Mouse (Mus musculus) heart, embryonic 11.5 days (tissue): Measurements from ENCODE around the gene H2-T22. TPM values are rescaled to one million over a fixed set of nuclear protein-coding genes. Genes with fewer than 3 reads are reported as not detected.
"Not testable (repeated sequence)": the region's sequence is repeated elsewhere in the genome, so short reads cannot be mapped to it uniquely, and the experiment has no call there.

Experiments
- ATAC-seq: fragments of 200-750 bp; cut with Nextera tagmentation; replicated peaks from 2 replicates; pipeline ENCODE4 v1.8.0; 2017; ENCODE audit warnings: moderate library complexity; ENCODE audit not compliant: insufficient number of reproducible peaks, low FRiP score, low TSS enrichment
- H3K27ac ChIP-seq: fragments of 300-500 bp; sonication (generic); 2 replicates; pipeline ENCODE4 v1.5.1; 2014; ENCODE audit warnings: mild to moderate bottlenecking, low read depth, low read length
- H3K27me3 ChIP-seq: fragments of 300-500 bp; sonication (generic); 2 replicates; pipeline ENCODE4 v1.6.1; 2014; ENCODE audit warnings: mild to moderate bottlenecking, low read length, mixed read lengths; ENCODE audit not compliant: control insufficient read depth, insufficient read depth
- H3K36me3 ChIP-seq: fragments of 300-500 bp; sonication (generic); 2 replicates; pipeline ENCODE4 v1.6.1; 2014; ENCODE audit warnings: mild to moderate bottlenecking, low read length, moderate library complexity, mixed read lengths; ENCODE audit not compliant: control insufficient read depth, insufficient read depth
- H3K4me1 ChIP-seq: fragments of 300-500 bp; sonication (generic); 2 replicates; pipeline ENCODE4 v1.6.1; 2014; ENCODE audit warnings: low read length; ENCODE audit not compliant: control insufficient read depth, insufficient read depth
- H3K4me2 ChIP-seq: fragments of 300-500 bp; sonication (generic); 2 replicates; pipeline ENCODE4 v1.6.1; 2014; ENCODE audit warnings: mild to moderate bottlenecking, moderate library complexity
- H3K4me3 ChIP-seq: fragments of 300-500 bp; sonication (generic); 2 replicates; pipeline ENCODE4 v1.5.1; 2014; ENCODE audit warnings: low read depth, low read length
- H3K9ac ChIP-seq: fragments of 300-500 bp; sonication (generic); 2 replicates; pipeline ENCODE4 v1.6.1; 2014; ENCODE audit warnings: mild to moderate bottlenecking, low read depth, low read length, moderate library complexity
- H3K9me3 ChIP-seq: fragments of 300-500 bp; sonication (generic); replicated peaks from 2 replicates; pipeline ENCODE4 v1.6.1; 2016; ENCODE audit warnings: low read length; ENCODE audit not compliant: control insufficient read depth
- WGBS: fragments of 180-500 bp; shearing (Covaris S2); extraction: QIAGEN DNeasy Blood & Tissue Kit; methylation state at CpG from one replicate; pipeline ENCODE4 v1.1.7; 2014; ENCODE audit not compliant: insufficient replicate concordance; 5-methylcytosine and 5-hydroxymethylcytosine counted together
- polyA plus RNA-seq: library from polyadenylated mRNA; unstranded; fragments of >200 nt; fragmentation: Nextera tagmentation; extraction: Ambion mirVana; gene quantifications from 2 replicates; pipeline ENCODE4 v1.2.1, GENCODE M21; 2014

The H2-T22 gene
- polyA plus RNA-seq, 1 experiment from 2014 or later = 7.3 TPM

DNA sequence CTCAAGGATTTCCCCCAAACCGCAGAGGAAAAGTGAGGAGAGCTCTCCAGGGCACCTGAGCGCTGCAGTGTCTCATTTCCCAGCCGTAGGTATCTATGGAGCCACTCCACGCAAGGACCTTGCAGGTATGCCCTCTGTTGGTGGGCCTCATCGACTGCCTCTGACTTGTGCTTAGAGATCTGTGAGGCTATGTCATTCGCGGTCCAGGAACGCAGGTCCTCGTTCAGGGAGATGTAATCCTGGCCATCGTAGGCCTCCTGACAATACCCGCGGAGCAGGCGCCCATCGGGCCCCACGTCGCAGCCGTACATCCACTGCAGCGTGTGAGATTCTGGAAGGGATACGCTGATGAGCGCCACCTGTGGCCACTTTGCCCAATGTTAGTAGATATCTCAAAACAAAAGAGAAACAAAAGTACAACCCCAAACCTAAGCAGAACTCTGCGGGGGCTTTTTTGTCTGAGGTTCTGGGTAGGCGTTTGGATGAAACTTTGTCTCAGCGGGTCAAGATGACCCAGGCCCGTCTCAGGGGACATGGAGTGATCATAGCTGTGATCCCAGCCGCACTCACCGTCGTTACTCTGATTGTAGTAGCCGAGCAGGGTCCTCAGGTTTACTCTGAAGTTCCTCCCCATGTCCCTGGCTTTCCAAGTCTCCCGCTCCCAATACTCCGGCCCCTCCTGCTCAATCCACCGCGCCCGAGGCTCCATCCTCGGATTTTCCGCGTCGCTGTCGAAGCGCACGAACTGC lies 10.8 kb downstream of the H2-T22 start:
- WGBS = 3% methylated on average over 40 of the region's 40 CpGs
- Histone ChIP-seq H3K9ac (0 out of 2 replicates have a peak overlapping the region, but pooled peaks have one; percentile 39), H3K4me3 (peak overlapping the region; percentile 49), H3K4me2 (peak overlapping the region; percentile 84)
- ATAC-seq = peak; percentile 35; the same call in 1 of the 2 replicates
- H3K36me3 ChIP-seq, H3K27me3 ChIP-seq, H3K4me1 ChIP-seq, H3K27ac ChIP-seq, H3K9me3 ChIP-seq: not testable (repeated sequence)

DNA sequence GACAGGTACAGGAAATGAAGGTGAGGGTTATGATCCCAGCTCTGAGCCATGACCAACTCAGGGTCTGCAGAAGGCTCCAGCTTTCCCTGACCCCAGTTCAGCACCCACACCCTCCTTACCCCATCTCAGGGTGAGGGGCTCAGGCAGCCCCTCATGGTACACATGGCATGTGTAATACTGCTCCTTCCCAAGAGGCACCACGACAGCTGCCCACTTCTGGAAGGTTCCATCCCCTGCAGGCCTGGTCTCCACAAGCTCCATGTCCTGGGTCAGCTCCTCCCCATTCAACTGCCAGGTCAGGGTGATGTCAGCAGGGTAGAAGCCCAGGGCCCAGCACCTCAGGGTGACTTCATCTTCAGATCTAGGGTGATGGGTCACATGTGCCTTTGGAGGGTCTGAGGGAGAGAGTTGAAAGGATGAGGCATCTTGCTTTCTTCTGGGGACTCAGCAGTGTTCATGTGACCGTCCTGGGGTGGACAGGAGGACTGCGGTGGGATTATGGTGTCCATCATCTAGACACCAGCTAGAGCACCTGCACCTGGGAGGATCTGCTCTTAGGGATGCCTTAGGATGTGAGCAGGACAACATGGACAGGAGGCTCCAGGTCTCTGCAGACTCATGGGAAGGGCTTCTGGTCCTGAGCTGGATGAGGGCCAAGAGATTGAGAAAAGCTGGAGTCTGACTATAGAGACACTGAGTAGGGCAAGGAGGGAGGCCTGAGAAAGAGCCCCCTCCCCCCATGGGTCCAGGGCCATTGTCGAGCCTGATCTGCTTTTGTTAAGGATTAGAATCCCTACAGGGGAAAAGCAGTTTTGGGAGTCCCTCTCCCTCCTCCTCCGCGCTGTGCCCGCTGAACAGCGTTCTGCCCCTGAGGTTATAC lies 11.6 kb downstream of the H2-T22 start:
- WGBS = 67% methylated on average over 8 of the region's 8 CpGs
- not testable (repeated sequence) for H3K4me3 ChIP-seq

DNA sequence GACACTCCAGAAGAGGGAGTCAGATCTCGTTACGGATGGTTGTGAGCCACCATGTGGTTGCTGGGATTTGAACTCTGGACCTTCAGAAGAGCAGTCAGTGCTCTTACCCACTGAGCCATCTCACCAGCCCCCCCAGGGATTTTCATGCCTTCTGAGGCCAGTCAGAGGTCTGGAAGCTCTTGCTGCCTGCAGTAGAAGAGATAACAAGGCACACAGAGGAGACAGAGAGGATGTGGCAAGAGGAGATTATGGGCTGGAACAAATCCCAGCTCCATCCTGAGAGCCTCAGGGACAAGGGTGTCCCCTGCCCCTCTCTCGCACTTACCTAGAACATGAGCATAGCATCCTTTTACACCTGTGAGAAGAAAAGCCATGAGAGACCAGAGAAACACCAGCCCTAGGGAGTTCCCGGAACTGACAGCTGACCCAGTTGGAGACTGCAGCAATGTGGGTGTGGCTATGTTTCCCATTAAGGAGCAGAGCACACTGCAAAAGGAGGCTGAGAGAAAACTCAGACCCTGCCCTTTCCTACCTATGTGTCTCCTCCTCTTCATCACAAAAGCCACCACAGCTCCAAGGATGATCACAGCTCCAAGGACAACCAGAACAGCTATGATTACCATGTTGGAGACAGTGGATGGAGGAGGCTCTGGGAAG lies 12.4 kb downstream of the H2-T22 start:
- H3K27me3 ChIP-seq, H3K4me2 ChIP-seq, H3K9ac ChIP-seq, H3K9me3 ChIP-seq, ATAC-seq, H3K4me1 ChIP-seq, H3K4me3 ChIP-seq, H3K36me3 ChIP-seq, H3K27ac ChIP-seq: not testable (repeated sequence)
- 77% methylated on average over 2 of the region's 4 CpGs for WGBS

More for the DNA sequence above, 11.6 kb downstream of the H2-T22 start:
- peak overlapping the region; percentile 84 for H3K4me2 ChIP-seq
- ATAC-seq, H3K9ac ChIP-seq, H3K27ac ChIP-seq, H3K9me3 ChIP-seq, H3K4me1 ChIP-seq, H3K36me3 ChIP-seq, H3K27me3 ChIP-seq: not testable (repeated sequence)

GRCm38 (mm10) chr17:36028879-36029619 lies 13.5 kb downstream of the H2-T22 start:
- no peaks in the 10 kb centered on the region for H3K9me3 ChIP-seq
- no peaks in the 10 kb centered on the region for H3K36me3 ChIP-seq
- WGBS = 80% methylated on average over 7 of the region's 7 CpGs
- no peaks in the 10 kb centered on the region for H3K27me3 ChIP-seq
- H3K27ac ChIP-seq = no peak overlapping the region
- no peak overlapping the region for H3K9ac ChIP-seq
- no peaks in the 10 kb centered on the region for H3K4me1 ChIP-seq
- H3K4me2 ChIP-seq = no peak overlapping the region
- no peak overlapping the region for H3K4me3 ChIP-seq
- ATAC-seq = no peak

- Histone ChIP-seq H3K27ac (no peak overlapping the region), H3K9ac (no peak overlapping the region), H3K4me2 (no peak overlapping the region), H3K9me3 (no peaks in the 10 kb centered on the region), H3K4me3 (no peak overlapping the region), H3K36me3 (no peaks in the 10 kb centered on the region), H3K4me1 (peaks cover 3% of the 10 kb centered on the region; the same call in 1 of the 2 replicates), H3K27me3 (no peaks in the 10 kb centered on the region)
- WGBS = 88% methylated on average over 4 of the region's 4 CpGs
- ATAC-seq = no peak
These were observed 14.9 kb downstream of the H2-T22 start for GRCm38 (mm10) chr17:36027663-36028062.

GRCm38 (mm10) chr17:36025901-36026300 lies 16.6 kb downstream of the H2-T22 start:
- Histone ChIP-seq H3K4me3 (no peak overlapping the region), H3K9me3 (no peaks in the 10 kb centered on the region), H3K27ac (no peak overlapping the region), H3K36me3 (no peaks in the 10 kb centered on the region), H3K4me2 (no peak overlapping the region), H3K4me1 (peaks cover 3% of the 10 kb centered on the region; the same call in 1 of the 2 replicates), H3K9ac (no peak overlapping the region), H3K27me3 (no peaks in the 10 kb centered on the region)
- 40% methylated on average over 4 of the region's 4 CpGs for WGBS
- ATAC-seq = no peak

GRCm38 (mm10) chr17:36025197-36025596 lies 17.4 kb downstream of the H2-T22 start:
- H3K9ac ChIP-seq = no peak overlapping the region
- no peak overlapping the region for H3K4me3 ChIP-seq
- 51% methylated on average over 5 of the region's 5 CpGs for WGBS
- H3K4me1 ChIP-seq = peaks cover 3% of the 10 kb centered on the region; the same call in 1 of the 2 replicates
- no peak for ATAC-seq
- no peaks in the 10 kb centered on the region for H3K27me3 ChIP-seq
- H3K4me2 ChIP-seq = no peak overlapping the region
- no peaks in the 10 kb centered on the region for H3K9me3 ChIP-seq
- H3K36me3 ChIP-seq = no peaks in the 10 kb centered on the region
- H3K27ac ChIP-seq = no peak overlapping the region
